Mouse (Mus musculus) spleen, adult 2 months (tissue): ENCODE data around the gene Tex22. TPM values are rescaled to one million over a fixed set of nuclear protein-coding genes. Genes with fewer than 3 reads are reported as not detected.

Source experiments
- DNase-seq, 2 experiments: peaks; one replicate each; pipeline versions ENCODE4 v3.0.0 to v3.0.0-alpha.2; 2012 to 2021; ENCODE audit warnings: low spot score in 2 of 2, low read depth in 1 of 2
- H3K27ac ChIP-seq: fragments of 200-500 bp; 2 replicates; pipeline ENCODE4 v1.5.1; 2012; ENCODE audit warnings: low read length, inconsistent platforms; ENCODE audit not compliant: insufficient read depth
- H3K27me3 ChIP-seq: fragments of 200-500 bp; 2 replicates; pipeline ENCODE4 v1.6.1; 2012; ENCODE audit warnings: mild to moderate bottlenecking, moderate library complexity, low read length, inconsistent platforms; ENCODE audit not compliant: control insufficient read depth, insufficient read depth
- H3K36me3 ChIP-seq: fragments of 200-500 bp; 2 replicates; pipeline ENCODE4 v1.6.1; 2012; ENCODE audit warnings: mild to moderate bottlenecking, low read length, inconsistent platforms; ENCODE audit not compliant: control insufficient read depth, insufficient read depth
- H3K4me1 ChIP-seq: fragments of 200-500 bp; 2 replicates; pipeline ENCODE4 v1.6.1; 2011; ENCODE audit warnings: inconsistent platforms; ENCODE audit not compliant: control insufficient read depth, insufficient read depth, insufficient read length
- H3K4me3 ChIP-seq: fragments of 200-500 bp; 2 replicates; pipeline ENCODE4 v1.5.1; 2011; ENCODE audit warnings: mild to moderate bottlenecking, inconsistent platforms; ENCODE audit not compliant: insufficient read depth, insufficient read length; ENCODE audit errors: extremely low read depth
- CTCF ChIP-seq: fragments of 200-500 bp; IDR thresholded peaks from 2 replicates; pipeline ENCODE4 v1.5.1; 2011; ENCODE audit warnings: mild to moderate bottlenecking, inconsistent platforms; ENCODE audit not compliant: insufficient read depth, insufficient read length, insufficient replicate concordance; ENCODE audit errors: extremely low read depth
- POLR2A ChIP-seq: fragments of 200-500 bp; IDR thresholded peaks from 2 replicates; pipeline ENCODE4 v1.6.1; 2011; ENCODE audit warnings: low read depth, low read length, inconsistent platforms
- WGBS: fragments of 180-500 bp; shearing (Covaris S2); methylation state at CpG from one replicate; pipeline ENCODE4 v1.1.7; 2018; 5-methylcytosine and 5-hydroxymethylcytosine counted together
- polyA plus RNA-seq: library from polyadenylated mRNA; depleted of rRNA; stranded (reverse); fragments of >200 nt; gene quantifications from 2 replicates; pipeline ENCODE4 v1.2.3, GENCODE M21; 2012

The Tex22 gene
- polyA plus RNA-seq, 1 experiment, result 0.48 TPM

DNA sequence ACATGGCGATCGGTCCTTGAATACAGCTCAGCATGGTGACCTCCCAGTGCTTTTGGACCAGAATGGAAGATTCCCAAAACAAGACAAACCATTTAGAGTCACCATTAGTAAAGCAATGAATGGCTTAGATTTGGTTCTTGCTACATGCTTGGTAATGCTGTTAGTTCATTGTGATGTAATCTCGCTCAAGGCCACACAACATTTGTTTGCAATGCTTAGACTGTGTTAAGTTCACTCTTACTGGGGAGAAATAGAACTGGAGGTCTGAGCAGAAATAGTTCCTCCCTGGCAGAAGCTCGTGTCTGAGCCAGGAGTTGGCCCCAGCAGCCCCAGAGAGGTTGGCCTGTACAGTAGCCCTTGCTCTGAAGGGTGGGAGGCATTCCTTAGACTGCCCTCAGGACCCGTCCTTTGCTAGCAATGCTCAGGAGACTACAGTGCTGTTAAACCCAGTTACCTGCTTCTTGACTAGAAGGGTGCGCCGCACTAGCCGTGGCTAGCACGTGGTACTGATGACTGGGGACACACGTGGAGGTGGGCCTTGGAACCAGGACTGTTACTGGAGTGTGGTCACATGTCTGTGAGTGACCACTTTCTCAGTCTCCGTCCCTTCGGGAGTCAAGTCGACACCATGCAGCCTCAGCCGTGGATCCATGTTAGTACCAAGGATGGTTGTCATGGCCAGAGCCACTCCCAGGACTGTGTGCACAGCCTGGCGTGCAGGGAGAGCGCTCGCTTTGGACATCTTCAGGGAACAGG is 34.4 kb downstream of the Tex22 start:
- Histone ChIP-seq H3K27me3 (no peaks in the 10 kb centered on the region), H3K4me1 (no peaks in the 10 kb centered on the region; the same call in 1 of the 2 replicates), H3K4me3 (no peak overlapping the region), H3K36me3 (peaks cover 3% of the 10 kb centered on the region; the same call in 1 of the 2 replicates), H3K27ac (no peak overlapping the region)
- no peak for TF ChIP-seq CTCF
- TF ChIP-seq POLR2A, result no peak
- no peak for DNase-seq
- 93% methylated on average over 17 of the region's 17 CpGs for WGBS

GRCm38 (mm10) chr12:113109801-113110200 is 35.5 kb downstream of the Tex22 start:
- no peak overlapping the region for H3K4me3 ChIP-seq
- DNase-seq, result no peak
- H3K27me3 ChIP-seq, result no peaks in the 10 kb centered on the region
- H3K27ac ChIP-seq, result no peak overlapping the region
- TF ChIP-seq POLR2A, result no peak
- no peak for TF ChIP-seq CTCF
- 89% methylated on average over 10 of the region's 10 CpGs for WGBS
- H3K4me1 ChIP-seq, result no peaks in the 10 kb centered on the region; the same call in 1 of the 2 replicates
- peaks cover 6% of the 10 kb centered on the region; the same call in 1 of the 2 replicates for H3K36me3 ChIP-seq

GRCm38 (mm10) chr12:113114141-113114540 is 39.8 kb downstream of the Tex22 start:
- TF ChIP-seq POLR2A (no peak), CTCF (no peak)
- DNase-seq, result no peak
- Histone ChIP-seq H3K4me1 (no peaks in the 10 kb centered on the region), H3K4me3 (no peak overlapping the region), H3K36me3 (peaks cover 14% of the 10 kb centered on the region), H3K27me3 (no peaks in the 10 kb centered on the region), H3K27ac (no peak overlapping the region)
- 84% methylated on average over 4 of the region's 4 CpGs for WGBS

- no peak for TF ChIP-seq CTCF
- Histone ChIP-seq H3K4me3 (no peak overlapping the region), H3K4me1 (no peaks in the 10 kb centered on the region), H3K27me3 (no peaks in the 10 kb centered on the region), H3K36me3 (peaks cover 14% of the 10 kb centered on the region), H3K27ac (no peak overlapping the region)
- no peak for DNase-seq
- WGBS, result 88% methylated on average over 16 of the region's 16 CpGs
Observed at GRCm38 (mm10) chr12:113114856-113115538, 40.7 kb downstream of the Tex22 start.

DNA sequence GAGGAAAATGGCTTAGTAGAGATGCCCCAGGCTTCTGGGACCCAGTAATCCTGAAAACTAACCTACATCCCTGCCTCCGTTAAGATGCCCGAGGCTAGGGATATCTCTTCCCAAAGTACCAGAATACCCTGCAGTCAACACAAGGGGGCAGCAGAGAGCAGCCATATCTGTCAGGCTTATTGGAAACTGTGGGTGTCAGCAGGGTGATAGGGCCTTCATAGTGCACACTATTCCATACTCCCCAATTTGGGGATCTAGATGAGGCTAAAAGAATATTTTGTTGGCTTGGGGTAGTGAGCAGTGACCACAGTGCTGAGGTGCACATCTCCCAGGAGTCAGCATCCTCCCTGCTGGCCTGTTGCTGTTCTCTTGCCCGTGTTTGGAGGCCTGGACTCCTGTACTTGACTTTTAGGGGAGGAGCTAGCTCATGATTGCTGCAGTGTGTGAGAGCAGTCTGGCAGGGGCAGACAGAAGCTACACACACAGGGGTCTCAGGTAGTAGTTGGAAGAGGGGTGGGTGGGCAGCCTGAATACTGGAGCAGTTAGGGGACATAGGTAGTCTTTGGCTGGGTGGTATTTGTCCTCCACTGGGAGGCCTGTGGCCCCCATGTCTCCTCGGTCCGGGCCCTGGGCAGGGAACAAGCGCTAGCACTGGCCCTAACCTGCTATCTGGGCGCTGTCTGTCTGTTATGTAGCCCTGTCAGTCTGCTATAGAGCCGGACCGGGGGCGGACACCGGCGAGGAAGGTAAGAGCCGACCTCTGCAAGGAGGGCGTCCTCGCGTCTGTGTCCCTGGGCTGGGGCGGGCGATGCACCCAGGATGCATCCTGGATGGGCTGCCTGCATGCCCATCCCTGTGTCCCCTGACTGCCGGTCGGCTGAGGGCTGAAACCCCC is 45.5 kb downstream of the Tex22 start:
- no peaks in the 10 kb centered on the region for H3K4me1 ChIP-seq
- H3K4me3 ChIP-seq, result no peak overlapping the region
- 95% methylated on average over 20 of the region's 20 CpGs for WGBS
- no peak overlapping the region for H3K27ac ChIP-seq
- no peaks in the 10 kb centered on the region for H3K27me3 ChIP-seq
- peaks cover 28% of the 10 kb centered on the region for H3K36me3 ChIP-seq
- peak in 1 of 2 experiments; percentile 65 for DNase-seq
- TF ChIP-seq CTCF (peak; percentile 70; the same call in 1 of the 2 replicates), POLR2A (no peak)

- no peak for TF ChIP-seq POLR2A
- Histone ChIP-seq H3K4me3 (no peak overlapping the region), H3K27ac (peak overlapping the region; percentile 19; the same call in 1 of the 2 replicates), H3K36me3 (peaks cover 45% of the 10 kb centered on the region), H3K4me1 (no peaks in the 10 kb centered on the region), H3K27me3 (no peaks in the 10 kb centered on the region)
- no peak for DNase-seq
- 87% methylated on average over 6 of the region's 6 CpGs for WGBS
Observed at GRCm38 (mm10) chr12:113124726-113125125, 50.4 kb downstream of the Tex22 start.
